Mouse (Mus musculus) induced T-regulatory cell, adult 2 months (primary cell): ENCODE data around the gene Defa17.
"Not testable (repeated sequence)": the region's sequence is repeated elsewhere in the genome, so short reads cannot be mapped to it uniquely, and the experiment has no call there.

Experiments
- DNase-seq: peaks from one replicate; pipeline ENCODE4 v3.0.0-alpha.2; 2012; ENCODE audit warnings: low read depth

Defa17 gene

GRCm38 (mm10) chr8:21655480-21655879, at the start of gene Defa17:
Gene Defa17, plus strand, starts transcription at chr8:21655780.
- DNase-seq = not testable (repeated sequence)

GRCm38 (mm10) chr8:21617883-21618282, 37.7 kb upstream of the Defa17 start, which contains the start of gene Defa26:
Gene Defa26, plus strand, starts transcription at chr8:21618183.
- DNase-seq = not testable (repeated sequence)

- DNase-seq = not testable (repeated sequence)
Observed at GRCm38 (mm10) chr8:21665497-21665896, 9.9 kb downstream of the Defa17 start, which contains the start of gene Defa34. Gene Defa34, plus strand, starts transcription at chr8:21665797.

- DNase-seq = not testable (repeated sequence)
Observed at GRCm38 (mm10) chr8:21703545-21703944, 48.0 kb downstream of the Defa17 start, which contains the start of gene AY761184. Gene AY761184, minus strand, starts transcription at chr8:21703645.
